In the genomic region with DNA sequence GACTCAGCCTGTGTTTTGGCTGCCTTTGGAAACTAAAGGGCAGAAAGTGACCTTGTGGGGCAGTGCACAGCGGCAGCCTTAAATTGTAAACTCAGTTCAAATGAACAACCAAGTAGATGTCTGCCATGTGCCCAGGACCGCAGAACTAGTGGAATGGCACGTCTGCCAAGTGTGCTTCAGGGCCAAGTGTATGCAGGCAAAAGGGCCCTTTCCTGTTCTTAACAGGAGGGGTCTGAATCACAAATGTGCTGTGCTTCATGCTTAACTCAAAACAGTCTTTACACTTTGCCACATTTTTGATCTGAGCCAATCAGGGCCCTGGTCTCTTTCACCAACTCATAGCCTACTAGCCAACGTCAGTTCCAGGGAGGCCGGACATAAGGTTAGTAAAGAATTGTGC, we compare ENCODE assay signal across 16 mouse cellular contexts. TPM values are rescaled to one million over a fixed set of nuclear protein-coding genes. Genes with fewer than 3 reads are reported as not detected.
"Had no signal": no experiment of that assay in that cellular context is flagged by ENCODE, and none has a peak within 500 bp of the region (broad histone marks: within the 10 kb centered on the region; RNA-seq: fewer than 3 reads in every experiment).

No protein-coding gene starts in this region.

- H3K4me3 ChIP-seq: limb, embryonic 15.5 days; liver, embryonic 12.5 days; midbrain, embryonic 12.5 days; neural tube, embryonic 13.5 days had no signal

- H3K27ac ChIP-seq: kidney, postnatal 0 days; limb, embryonic 15.5 days; liver, embryonic 12.5 days; midbrain, embryonic 12.5 days; neural tube, embryonic 13.5 days had no signal

- ATAC-seq: liver, embryonic 12.5 days; midbrain, embryonic 16.5 days had no signal

- H3K9ac ChIP-seq: limb, embryonic 15.5 days; liver, embryonic 12.5 days; lung, embryonic 14.5 days; midbrain, embryonic 12.5 days; neural tube, embryonic 13.5 days had no signal

- H3K4me2 ChIP-seq: limb, embryonic 15.5 days; liver, embryonic 12.5 days; lung, embryonic 14.5 days; midbrain, embryonic 12.5 days; neural tube, embryonic 13.5 days had no signal

- H3K27me3 ChIP-seq: limb, embryonic 15.5 days; liver, embryonic 12.5 days; midbrain, embryonic 12.5 days; neural tube, embryonic 13.5 days had no signal

- H3K36me3 ChIP-seq: limb, embryonic 15.5 days; liver, embryonic 12.5 days; midbrain, embryonic 12.5 days; neural tube, embryonic 13.5 days had no signal

- H3K9me3 ChIP-seq: limb, embryonic 15.5 days; liver, embryonic 12.5 days; midbrain, embryonic 12.5 days; neural tube, embryonic 13.5 days had no signal

- DNase-seq: layer of hippocampus, postnatal 36 days; lung, embryonic 14.5 days; right cerebral cortex, adult 18-20 months; right cerebral cortex, postnatal 25 days; thymus, postnatal 36 days had no signal

- H3K4me1 ChIP-seq: liver, embryonic 12.5 days had no signal

RNA-seq across cellular contexts. Expression of gene Ckmt2, which starts 42.1 kb away (rescaled TPM):
- total RNA-seq: left cerebral cortex, postnatal 25 days; megakaryocyte-erythroid progenitor cell, adult 5-6 weeks had no signal
- polyA plus RNA-seq: limb, embryonic 11.5 days; liver, embryonic 12.5 days; lung, embryonic 14.5 days; midbrain, embryonic 12.5 days; midbrain, embryonic 16.5 days; small intestine, adult 2 months; thymus, postnatal 0 days had no signal
